Mouse (Mus musculus) intestine, postnatal 0 days (tissue): ENCODE results near the gene B4galnt1. TPM values are rescaled to one million over a fixed set of nuclear protein-coding genes. Genes with fewer than 3 reads are reported as not detected.

Experiments
- ATAC-seq: fragments of 200-750 bp; cut with Nextera tagmentation; 2 replicates; pipeline ENCODE4 v1.8.0; 2017; ENCODE audit warnings: mild to moderate bottlenecking, moderate TSS enrichment, moderate library complexity
- H3K27ac ChIP-seq: fragments of 300-500 bp; sonication (generic); 2 replicates; pipeline ENCODE4 v1.5.1; 2014; ENCODE audit warnings: mild to moderate bottlenecking, low read depth, low read length, moderate library complexity
- H3K27me3 ChIP-seq: fragments of 300-500 bp; sonication (generic); replicated peaks from 2 replicates; pipeline ENCODE4 v1.6.1; 2014; ENCODE audit warnings: low read length, mixed read lengths; ENCODE audit not compliant: control insufficient read depth, insufficient read depth
- H3K36me3 ChIP-seq: fragments of 300-500 bp; sonication (generic); 2 replicates; pipeline ENCODE4 v1.6.1; 2014; ENCODE audit warnings: mild to moderate bottlenecking, moderate library complexity; ENCODE audit not compliant: control insufficient read depth, insufficient read depth
- H3K4me1 ChIP-seq: fragments of 300-500 bp; sonication (generic); replicated peaks from 2 replicates; pipeline ENCODE4 v1.6.1; 2014; ENCODE audit warnings: antibody characterized with exemption, low read length, mixed read lengths; ENCODE audit not compliant: control insufficient read depth, insufficient read depth
- H3K4me2 ChIP-seq: fragments of 300-500 bp; sonication (generic); replicated peaks from 2 replicates; pipeline ENCODE4 v1.6.1; 2014; ENCODE audit warnings: low read depth, mild to moderate bottlenecking, moderate library complexity
- H3K4me3 ChIP-seq: fragments of 300-500 bp; sonication (generic); 2 replicates; pipeline ENCODE4 v1.5.1; 2014; ENCODE audit warnings: low read depth, low read length
- H3K9ac ChIP-seq: fragments of 300-500 bp; sonication (generic); 2 replicates; pipeline ENCODE4 v1.6.1; 2014; ENCODE audit warnings: mild to moderate bottlenecking, low read depth, low read length
- H3K9me3 ChIP-seq: fragments of 300-500 bp; sonication (generic); 2 replicates; pipeline ENCODE4 v1.6.1; 2016; ENCODE audit warnings: mixed run types; ENCODE audit not compliant: control insufficient read depth
- CTCF ChIP-seq: sonication (generic); IDR thresholded peaks from 2 replicates; pipeline ENCODE4 v1.5.1; 2016; ENCODE audit warnings: low read depth, mild to moderate bottlenecking, control low read depth, antibody characterized with exemption, moderate library complexity
- WGBS: fragments of 180-500 bp; shearing (Covaris S2); extraction: QIAGEN DNeasy Blood & Tissue Kit; methylation state at CpG from one replicate; pipeline ENCODE4 v1.1.7; 2014; 5-methylcytosine and 5-hydroxymethylcytosine counted together
- polyA plus RNA-seq: library from polyadenylated mRNA; unstranded; fragments of >200 nt; fragmentation: Nextera tagmentation; extraction: Ambion mirVana; gene quantifications from 2 replicates; pipeline ENCODE4 v1.2.1, GENCODE M21; 2015

The B4galnt1 gene
- polyA plus RNA-seq, 1 experiment from 2014 or later: 34.1 TPM

GRCm38 (mm10) chr10:127122784-127123435, 42.1 kb upstream of the B4galnt1 start:
- Histone ChIP-seq H3K27ac (no peak overlapping the region), H3K9ac (no peak overlapping the region), H3K4me3 (peak overlapping the region; percentile 23), H3K36me3 (peaks cover 14% of the 10 kb centered on the region), H3K4me2 (peak overlapping the region; percentile 62), H3K9me3 (no peaks in the 10 kb centered on the region), H3K4me1 (no peaks in the 10 kb centered on the region), H3K27me3 (no peaks in the 10 kb centered on the region)
- TF ChIP-seq CTCF: no peak
- ATAC-seq: no peak
- WGBS: 12% methylated on average over 13 of the region's 13 CpGs

- Histone ChIP-seq H3K27me3 (no peaks in the 10 kb centered on the region), H3K36me3 (peaks cover 9% of the 10 kb centered on the region), H3K27ac (no peak overlapping the region), H3K4me3 (peak overlapping the region; percentile 23), H3K9ac (no peak overlapping the region), H3K4me2 (peak overlapping the region; percentile 62), H3K4me1 (no peaks in the 10 kb centered on the region), H3K9me3 (no peaks in the 10 kb centered on the region)
- no peak for ATAC-seq
- WGBS: 11% methylated on average over 4 of the region's 4 CpGs
- TF ChIP-seq CTCF: peak; percentile 82
Measured at GRCm38 (mm10) chr10:127123436-127123805, 41.6 kb upstream of the B4galnt1 start.

GRCm38 (mm10) chr10:127125210-127126001, 39.6 kb upstream of the B4galnt1 start:
- H3K9me3 ChIP-seq: no peaks in the 10 kb centered on the region
- no peak for ATAC-seq
- H3K9ac ChIP-seq: no peak overlapping the region
- no peaks in the 10 kb centered on the region for H3K27me3 ChIP-seq
- H3K4me3 ChIP-seq: no peak overlapping the region
- H3K4me2 ChIP-seq: no peak overlapping the region
- peak; percentile 80 for TF ChIP-seq CTCF
- no peaks in the 10 kb centered on the region for H3K4me1 ChIP-seq
- H3K27ac ChIP-seq: no peak overlapping the region
- WGBS: 67% methylated on average over 9 of the region's 9 CpGs
- no peaks in the 10 kb centered on the region for H3K36me3 ChIP-seq

- Histone ChIP-seq H3K9me3 (no peaks in the 10 kb centered on the region), H3K27me3 (no peaks in the 10 kb centered on the region), H3K4me3 (no peak overlapping the region), H3K36me3 (no peaks in the 10 kb centered on the region), H3K4me2 (no peak overlapping the region), H3K27ac (no peak overlapping the region), H3K9ac (no peak overlapping the region), H3K4me1 (no peaks in the 10 kb centered on the region)
- ATAC-seq: no peak
- no peak for TF ChIP-seq CTCF
- 59% methylated on average over 5 of the region's 5 CpGs for WGBS
Measured at GRCm38 (mm10) chr10:127126579-127126978, 38.4 kb upstream of the B4galnt1 start.

- WGBS: 75% methylated on average over 7 of the region's 7 CpGs
- H3K27me3 ChIP-seq: no peaks in the 10 kb centered on the region
- ATAC-seq: no peak
Measured at GRCm38 (mm10) chr10:127127711-127128279, 37.2 kb upstream of the B4galnt1 start.

GRCm38 (mm10) chr10:127129431-127129830, 35.6 kb upstream of the B4galnt1 start:
- no peaks in the 10 kb centered on the region for H3K9me3 ChIP-seq
- 69% methylated on average over 4 of the region's 4 CpGs for WGBS
- H3K27ac ChIP-seq: no peak overlapping the region
- ATAC-seq: no peak
- H3K27me3 ChIP-seq: no peaks in the 10 kb centered on the region
- TF ChIP-seq CTCF: no peak
- H3K9ac ChIP-seq: no peak overlapping the region
- no peaks in the 10 kb centered on the region for H3K36me3 ChIP-seq
- no peaks in the 10 kb centered on the region for H3K4me1 ChIP-seq
- H3K4me2 ChIP-seq: no peak overlapping the region
- no peak overlapping the region for H3K4me3 ChIP-seq

More at GRCm38 (mm10) chr10:127127711-127128279, 37.2 kb upstream of the B4galnt1 start:
- Histone ChIP-seq H3K4me3 (no peak overlapping the region), H3K36me3 (no peaks in the 10 kb centered on the region), H3K9ac (no peak overlapping the region), H3K9me3 (no peaks in the 10 kb centered on the region), H3K27ac (no peak overlapping the region), H3K4me2 (no peak overlapping the region), H3K4me1 (no peaks in the 10 kb centered on the region)
- TF ChIP-seq CTCF: no peak
